Mouse (Mus musculus) ES-Bruce4 (cell line): ENCODE measurements at regions not wholly inside any gene's neighbourhood (a gene's known extent, or its start where the extent isn't known, plus 50 kb on each side); places are given as distances from the start of the nearest gene placed in this dataset.

Experiments
- CTCF ChIP-seq: IDR thresholded peaks from one replicate; pipeline ENCODE4 v1.8.1; 2011; ENCODE audit warnings: low read depth, low read length
- EP300 ChIP-seq: IDR thresholded peaks from 2 replicates; pipeline ENCODE4 v1.6.1; 2011; ENCODE audit warnings: low read depth, low read length; ENCODE audit not compliant: insufficient read depth
- POLR2A ChIP-seq: IDR thresholded peaks from one replicate; pipeline ENCODE4 v1.8.1; 2011; ENCODE audit warnings: low read length; ENCODE audit not compliant: insufficient read depth

DNA sequence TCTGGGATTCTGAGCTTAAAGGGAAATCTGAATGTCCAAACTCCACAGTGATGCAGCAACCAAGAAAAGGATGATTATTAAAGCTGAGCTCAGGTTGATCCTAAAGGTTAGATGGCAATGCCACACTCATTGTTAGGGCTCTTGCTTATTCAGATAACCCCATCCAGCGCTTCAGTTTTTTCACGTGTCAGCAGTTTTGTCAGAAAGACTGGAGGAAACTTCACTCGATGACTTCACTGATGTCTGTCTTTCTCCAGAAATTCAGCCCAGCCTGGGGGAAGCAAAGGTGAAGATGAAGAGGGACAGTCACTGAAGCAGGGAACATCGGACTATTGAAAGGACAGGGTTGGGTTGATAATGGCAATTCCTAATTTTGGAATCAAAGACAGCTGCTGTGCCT, 91.4 kb downstream of the Ccdc71l start:
- no peak for TF ChIP-seq EP300
- no peak for TF ChIP-seq CTCF
- TF ChIP-seq POLR2A, result no peak
